Mouse (Mus musculus) adrenal gland, adult 18-20 months (tissue): ENCODE measurements at regions not wholly inside any gene's neighbourhood (a gene's known extent, or its start where the extent isn't known, plus 50 kb on each side); places are given as distances from the start of the nearest gene placed in this dataset.

Experiments
- DNase-seq, 2 experiments: peaks; one replicate each; pipeline ENCODE4 v3.0.0; 2021 to 2022; ENCODE audit warnings: low spot score in 2 of 2

- no peak for DNase-seq
Observed at GRCm38 (mm10) chr9:67165486-67165885, 116.3 kb upstream of the Tpm1 start.

GRCm38 (mm10) chr9:67163746-67164145 is 114.5 kb upstream of the Tpm1 start:
- no peak for DNase-seq

- no peak for DNase-seq
Observed at GRCm38 (mm10) chr9:67160785-67161455, 111.7 kb upstream of the Tpm1 start.

GRCm38 (mm10) chr9:67160350-67160749 is 111.1 kb upstream of the Tpm1 start:
- no peak for DNase-seq

GRCm38 (mm10) chr9:67156590-67157259 is 107.5 kb upstream of the Tpm1 start:
- peak; percentile 44 to 47 for DNase-seq

DNA sequence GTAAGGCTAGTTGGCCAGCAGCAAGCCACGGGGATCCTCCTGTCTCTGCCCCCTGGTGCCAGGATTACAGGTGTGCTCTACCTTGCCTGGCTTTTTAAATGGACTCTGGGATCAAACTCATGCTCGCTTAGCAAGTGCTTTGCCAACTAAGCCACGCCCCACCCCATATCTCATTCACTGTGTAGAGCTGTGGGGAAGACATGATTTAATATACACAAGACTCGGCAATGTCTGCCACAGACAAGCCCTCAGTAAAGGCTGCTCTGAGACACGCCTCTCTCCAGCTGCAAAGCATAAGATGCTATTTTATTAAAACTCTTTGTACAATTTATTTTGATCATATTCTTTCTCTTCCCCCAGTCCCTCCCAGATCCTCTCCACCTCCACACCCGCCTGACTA is 104.9 kb upstream of the Tpm1 start:
- DNase-seq = no peak

- no peak for DNase-seq
Observed at GRCm38 (mm10) chr9:67153333-67153732, 104.1 kb upstream of the Tpm1 start.

DNA sequence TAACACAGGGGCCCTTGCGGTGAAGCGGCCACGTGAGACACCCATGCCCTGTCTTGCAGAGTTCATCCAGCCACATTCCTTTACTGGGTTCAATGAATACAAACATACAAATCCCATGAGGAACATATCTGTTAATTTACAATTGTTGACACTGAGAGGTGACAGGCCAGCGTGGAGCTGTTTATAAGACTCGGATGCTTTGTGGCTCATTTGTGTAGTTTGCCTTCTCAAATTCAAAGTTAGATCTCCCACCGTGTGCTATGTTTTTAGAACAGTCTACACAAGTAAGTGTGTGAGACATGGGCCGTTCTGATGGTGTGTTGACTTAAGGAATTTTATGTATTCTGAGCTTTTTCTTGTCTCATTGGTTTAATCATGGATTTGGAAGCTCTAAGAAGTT is 98.5 kb upstream of the Tpm1 start:
- no peak for DNase-seq

DNA sequence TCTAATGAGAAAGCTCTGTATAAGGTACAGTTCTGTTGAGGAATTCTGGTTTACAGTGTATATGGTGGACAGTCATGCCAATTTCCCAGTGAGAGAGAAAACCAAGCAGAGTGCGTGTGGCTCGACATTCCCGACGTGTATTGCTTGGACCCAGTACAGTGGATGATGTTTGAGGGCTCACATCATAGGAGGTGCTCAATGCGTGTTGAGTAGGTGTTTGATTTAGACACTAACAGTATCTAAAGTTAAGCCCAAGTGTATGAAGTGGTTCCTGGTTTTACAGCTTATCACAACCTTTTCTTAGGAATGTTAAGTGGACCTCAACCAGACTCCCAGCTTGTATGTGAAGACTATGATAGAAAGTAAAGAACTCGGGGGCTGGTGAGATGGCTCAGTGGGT is 96.2 kb upstream of the Tpm1 start:
- DNase-seq = no peak

GRCm38 (mm10) chr9:67144511-67144910 is 95.3 kb upstream of the Tpm1 start:
- no peak for DNase-seq

DNA sequence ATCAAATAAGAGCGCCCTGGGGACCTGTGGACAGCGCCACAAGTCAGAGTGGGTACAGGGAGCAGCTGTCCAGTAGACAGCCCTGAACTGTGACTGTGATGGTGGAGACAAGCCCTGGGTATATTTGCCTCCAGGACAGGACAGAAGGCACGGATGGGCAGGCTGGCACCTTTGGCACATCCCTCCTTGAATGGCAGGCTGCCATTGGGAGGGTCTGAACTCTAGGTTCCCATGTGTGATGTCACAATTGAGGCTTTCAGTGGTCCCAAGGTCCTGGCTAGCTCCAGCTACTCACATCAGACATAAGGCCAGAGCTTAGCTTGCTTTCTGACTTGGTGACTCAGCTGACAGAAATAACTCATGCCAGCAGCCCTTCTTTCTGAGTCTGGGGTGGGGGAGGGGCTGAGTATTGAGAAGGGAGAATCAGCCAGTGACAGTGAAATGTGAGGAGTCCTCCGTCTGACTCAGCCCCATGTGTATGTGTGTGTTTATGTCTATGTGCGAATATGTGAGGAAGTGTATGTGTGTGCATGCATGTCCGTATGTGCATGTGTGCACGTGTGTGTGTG is 91.2 kb upstream of the Tpm1 start:
- peak; percentile 28 to 41 for DNase-seq

DNA sequence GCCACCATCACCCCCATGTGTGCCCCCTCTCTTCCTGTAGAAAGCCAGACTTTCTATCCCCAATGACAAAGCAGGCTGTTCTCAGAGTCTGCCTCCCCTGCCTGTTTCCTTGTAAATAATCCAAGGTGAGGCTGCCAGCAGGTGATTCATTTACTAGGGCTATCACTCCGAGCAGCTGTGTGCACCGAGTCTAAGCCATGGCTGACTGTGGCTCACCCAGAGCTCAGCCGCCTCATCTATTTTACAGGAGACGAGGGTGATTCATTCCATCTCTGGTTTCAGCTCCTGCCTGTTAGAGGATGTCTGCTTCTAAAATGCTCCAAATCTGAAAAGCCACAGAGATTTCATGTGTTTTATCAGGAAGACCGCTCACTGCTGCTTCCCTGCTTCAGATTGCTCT is 88.5 kb upstream of the Tpm1 start:
- DNase-seq = no peak

- DNase-seq = no peak
Observed at GRCm38 (mm10) chr9:67137141-67137540, 87.9 kb upstream of the Tpm1 start.

DNA sequence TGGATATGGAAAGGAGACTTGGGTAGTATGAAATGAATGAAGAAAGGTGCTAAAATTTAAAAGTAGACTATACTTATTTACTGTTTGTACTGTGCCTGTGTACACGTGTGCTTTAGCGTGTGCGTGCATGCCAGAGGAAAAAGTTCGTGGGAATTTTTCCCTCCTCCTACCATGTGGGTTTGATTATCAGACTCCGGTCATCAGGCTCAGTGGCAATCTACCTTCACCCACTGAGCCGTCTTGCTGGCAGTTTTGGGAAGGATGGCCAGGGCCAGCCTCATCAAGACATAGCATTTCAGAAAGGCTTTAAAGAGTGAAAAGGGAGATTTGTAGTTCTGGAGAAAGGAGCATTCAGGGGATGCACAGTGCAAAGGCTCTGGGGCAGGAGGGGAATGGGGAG is 87.0 kb upstream of the Tpm1 start:
- no peak for DNase-seq

DNA sequence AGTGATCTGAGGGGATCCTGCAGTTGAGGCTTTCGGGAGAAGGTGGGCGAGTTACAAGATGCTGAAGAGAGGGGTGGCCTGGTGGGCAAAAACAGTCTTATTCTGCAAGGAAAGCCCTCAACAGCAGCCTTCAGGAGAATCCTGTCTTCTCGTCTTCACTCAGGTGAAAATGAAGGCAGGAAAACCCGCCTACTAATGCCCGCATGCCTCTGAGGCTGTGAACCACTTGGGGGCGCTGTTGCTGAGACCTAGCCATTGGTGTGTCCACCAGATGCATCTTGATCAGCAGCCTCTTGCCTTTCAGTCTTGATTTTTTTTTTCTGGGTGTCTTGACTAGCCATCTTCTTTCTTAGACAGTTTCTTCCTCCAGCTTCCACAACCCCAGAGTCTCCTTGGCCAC is 85.2 kb upstream of the Tpm1 start:
- no peak for DNase-seq

GRCm38 (mm10) chr9:67132370-67132769 is 83.2 kb upstream of the Tpm1 start:
- no peak for DNase-seq

DNA sequence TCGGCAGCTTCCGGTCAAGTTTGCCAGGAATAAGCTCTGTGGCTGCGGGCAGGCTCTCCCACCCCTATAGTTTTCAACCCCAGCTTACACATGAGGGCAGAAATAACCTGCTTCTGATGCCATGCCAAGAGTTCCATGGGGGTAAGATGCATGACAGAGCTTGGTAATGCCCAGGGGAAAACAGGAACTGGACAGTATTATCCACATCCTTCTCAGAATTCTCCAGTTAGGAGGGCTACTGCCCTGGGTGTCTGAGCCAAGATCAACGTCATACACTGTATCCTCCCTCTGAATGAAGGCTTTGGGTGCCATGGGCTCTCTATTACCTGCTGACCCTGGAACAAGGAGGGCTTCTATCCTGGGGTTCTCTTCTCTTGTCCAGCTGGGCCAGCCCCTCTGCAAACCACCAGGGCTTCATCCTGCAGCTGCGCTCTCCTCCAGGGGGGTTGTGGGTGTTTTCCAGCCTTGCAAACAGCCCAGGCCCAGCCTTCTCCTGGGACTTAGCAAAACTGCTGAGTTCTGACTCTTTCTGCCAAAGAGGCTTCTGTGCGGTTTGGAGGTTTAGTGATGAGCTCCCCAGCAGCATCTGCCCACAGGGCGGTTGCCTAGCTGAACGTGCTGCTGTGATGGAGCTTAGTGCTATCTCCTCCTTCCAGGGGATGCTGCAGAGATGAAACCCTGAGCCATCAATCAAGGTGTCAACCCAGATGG is 81.7 kb upstream of the Tpm1 start:
- DNase-seq = no peak

GRCm38 (mm10) chr9:67129891-67130290 is 80.7 kb upstream of the Tpm1 start:
- no peak for DNase-seq

DNA sequence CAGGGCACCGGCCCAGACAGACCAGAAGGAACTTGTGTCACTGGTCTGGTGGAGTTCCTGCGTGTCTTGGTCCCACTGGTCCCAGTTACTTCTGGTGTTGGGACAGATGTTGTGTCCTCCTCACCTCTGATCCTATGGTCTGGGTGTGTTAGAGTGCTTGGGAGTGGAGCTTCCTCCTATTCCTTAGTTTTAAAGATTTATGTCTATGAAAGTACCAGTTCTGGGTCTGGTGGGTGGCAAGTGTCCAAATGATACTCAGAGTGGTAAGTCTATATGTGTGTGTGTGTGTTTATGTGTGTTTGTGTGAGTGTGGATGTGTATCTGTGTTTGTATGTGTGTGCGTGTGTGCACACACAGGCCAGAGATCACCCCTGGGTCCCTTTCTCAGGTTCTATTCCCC is 79.9 kb upstream of the Tpm1 start:
- no peak for DNase-seq

DNA sequence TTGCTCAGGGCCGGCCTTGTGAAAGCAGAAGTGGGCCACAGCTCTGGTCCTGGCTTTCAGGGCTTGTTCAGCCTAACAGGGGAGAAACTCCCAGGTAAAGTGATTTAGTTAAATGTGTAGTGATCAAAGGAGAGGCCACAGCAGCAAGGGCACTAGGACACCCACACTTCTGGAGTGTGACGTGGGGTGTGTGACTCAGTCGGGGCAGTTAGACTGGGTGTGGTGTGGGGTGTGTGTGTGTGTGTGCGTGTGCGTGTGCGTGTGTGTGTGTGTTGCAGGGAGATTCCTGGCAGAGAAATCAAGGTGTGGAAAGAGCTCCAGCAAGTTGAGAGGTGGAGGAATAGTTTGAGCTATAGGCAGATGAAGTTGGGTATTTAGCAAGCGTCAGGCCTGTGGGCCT is 72.5 kb upstream of the Tpm1 start:
- DNase-seq = no peak

DNA sequence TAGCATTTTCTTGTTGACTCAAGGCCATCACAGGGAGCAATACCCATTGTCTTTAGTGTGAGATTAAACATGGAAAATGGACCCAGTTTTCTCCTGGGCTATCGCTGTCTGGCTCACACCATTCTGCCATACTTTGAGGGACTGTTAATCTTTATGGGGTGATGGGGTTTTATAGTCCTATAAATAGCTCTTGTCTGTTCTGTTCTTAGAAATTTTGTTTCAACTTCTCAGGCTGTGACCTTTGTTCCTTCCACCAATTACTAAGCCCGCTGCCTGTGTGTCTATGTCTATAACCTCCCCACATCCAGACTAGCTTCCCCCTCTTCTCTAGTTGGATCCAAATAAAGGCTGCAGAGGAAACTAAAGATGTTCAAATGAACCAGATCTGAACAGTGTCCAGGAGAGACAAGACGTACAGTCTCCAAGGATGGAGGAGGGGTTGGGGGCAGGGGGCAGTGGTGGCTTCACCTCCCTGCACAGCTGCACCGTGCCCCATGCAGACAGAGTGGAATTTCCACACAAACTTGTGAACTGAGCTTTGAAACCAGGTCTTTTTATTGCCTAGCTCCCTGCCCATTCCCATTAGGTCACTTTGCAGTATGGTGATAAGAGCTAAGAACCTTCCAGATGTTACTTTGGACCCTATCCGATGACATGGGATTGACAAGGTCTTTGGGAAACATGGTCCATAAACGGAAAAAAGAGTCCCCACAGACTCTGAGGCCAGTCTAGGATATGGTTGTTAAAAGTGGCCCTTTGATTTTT is 69.9 kb upstream of the Tpm1 start:
- no peak for DNase-seq
